Mouse (Mus musculus) liver, adult 2 months (tissue): ENCODE measurements at regions not wholly inside any gene's neighbourhood (a gene's known extent, or its start where the extent isn't known, plus 50 kb on each side); places are given as distances from the start of the nearest gene placed in this dataset.

Source experiments
- DNase-seq: peaks from one replicate; pipeline ENCODE4 v3.0.0-alpha.2; 2011; ENCODE audit warnings: low read depth, low spot score; ENCODE audit errors: extremely low read depth
- H3K27ac ChIP-seq: fragments of 200-500 bp; replicated peaks from 2 replicates; pipeline ENCODE4 v1.5.1; 2012; ENCODE audit warnings: low read depth, mild to moderate bottlenecking, control low read depth, inconsistent platforms, low read length; ENCODE audit not compliant: insufficient read depth
- H3K27me3 ChIP-seq: fragments of 200-500 bp; 2 replicates; pipeline ENCODE4 v1.6.1; 2012; ENCODE audit warnings: mild to moderate bottlenecking, moderate library complexity, low read length, inconsistent platforms; ENCODE audit not compliant: control insufficient read depth, insufficient read depth
- H3K36me3 ChIP-seq: fragments of 200-500 bp; 2 replicates; pipeline ENCODE4 v1.6.1; 2012; ENCODE audit warnings: low read length, inconsistent platforms; ENCODE audit not compliant: control insufficient read depth, insufficient read depth
- H3K4me1 ChIP-seq: fragments of 200-500 bp; 2 replicates; pipeline ENCODE4 v1.6.1; 2011; ENCODE audit warnings: low read length; ENCODE audit not compliant: control insufficient read depth, insufficient read depth
- H3K4me3 ChIP-seq: fragments of 200-500 bp; 2 replicates; pipeline ENCODE4 v1.5.1; 2011; ENCODE audit warnings: low read depth, mild to moderate bottlenecking, control low read depth, low read length, moderate library complexity; ENCODE audit not compliant: insufficient read depth
- H3K79me2 ChIP-seq: fragments of 200-500 bp; 2 replicates; pipeline ENCODE4 v1.6.1; 2012; ENCODE audit warnings: inconsistent platforms, mild to moderate bottlenecking, low read length, moderate library complexity; ENCODE audit not compliant: control insufficient read depth, insufficient read depth
- H3K9ac ChIP-seq: fragments of 200-500 bp; 2 replicates; pipeline ENCODE4 v1.6.1; 2012; ENCODE audit warnings: low read depth, mild to moderate bottlenecking, control low read depth, inconsistent platforms, low read length
- CTCF ChIP-seq: fragments of 200-500 bp; IDR thresholded peaks from 2 replicates; pipeline ENCODE4 v1.5.1; 2011; ENCODE audit warnings: low read depth, low read length, control low read depth
- POLR2A ChIP-seq: fragments of 200-500 bp; IDR thresholded peaks from 2 replicates; pipeline ENCODE4 v1.6.1; 2011; ENCODE audit warnings: low read length, control low read depth; ENCODE audit not compliant: insufficient read depth; ENCODE audit errors: extremely low read depth
- WGBS: fragments of 180-500 bp; shearing (Covaris S2); methylation state at CpG from one replicate; pipeline ENCODE4 v1.1.7; 2018; 5-methylcytosine and 5-hydroxymethylcytosine counted together

DNA sequence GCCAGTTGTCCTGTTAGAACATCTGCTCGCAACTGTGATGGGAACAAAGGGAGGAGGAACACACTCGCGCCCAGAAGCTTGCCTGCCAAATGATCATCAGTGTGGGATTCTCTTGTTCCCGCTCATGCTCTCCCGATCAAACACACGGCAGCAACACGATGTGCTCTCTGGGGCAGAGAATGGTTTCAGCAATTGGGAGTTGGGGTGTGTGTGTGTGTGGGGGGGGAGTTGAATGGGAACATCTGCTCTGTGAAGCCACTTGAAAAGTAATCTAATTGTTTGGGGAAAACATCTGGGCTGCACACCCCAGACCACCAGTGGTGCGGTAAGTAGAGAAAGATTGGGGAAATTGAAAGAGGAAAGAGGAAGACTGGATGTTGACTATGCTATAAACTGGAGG, 117.7 kb upstream of the Igf1 start:
- no peaks in the 10 kb centered on the region for H3K27me3 ChIP-seq
- no peak for DNase-seq
- H3K9ac ChIP-seq: no peak overlapping the region
- no peak overlapping the region for H3K4me3 ChIP-seq
- TF ChIP-seq POLR2A (no peak), CTCF (no peak)
- no peaks in the 10 kb centered on the region for H3K79me2 ChIP-seq
- H3K27ac ChIP-seq: no peak overlapping the region
- H3K36me3 ChIP-seq: no peaks in the 10 kb centered on the region
- no peaks in the 10 kb centered on the region for H3K4me1 ChIP-seq
- WGBS: 86% methylated on average over 8 of the region's 8 CpGs

- Histone ChIP-seq H3K9ac (no peak overlapping the region), H3K27ac (no peak overlapping the region), H3K36me3 (no peaks in the 10 kb centered on the region), H3K4me3 (no peak overlapping the region), H3K27me3 (no peaks in the 10 kb centered on the region), H3K4me1 (no peaks in the 10 kb centered on the region), H3K79me2 (no peaks in the 10 kb centered on the region)
- no peak for TF ChIP-seq POLR2A
- no peak for TF ChIP-seq CTCF
- WGBS: 95% methylated on average over 3 of the region's 3 CpGs
- DNase-seq: no peak
These were observed 115.3 kb upstream of the Igf1 start for GRCm38 (mm10) chr10:87742766-87743165.

GRCm38 (mm10) chr10:87747846-87748552, 110.1 kb upstream of the Igf1 start:
- Histone ChIP-seq H3K9ac (no peak overlapping the region), H3K36me3 (no peaks in the 10 kb centered on the region), H3K27me3 (no peaks in the 10 kb centered on the region), H3K4me1 (no peaks in the 10 kb centered on the region), H3K4me3 (no peak overlapping the region), H3K27ac (no peak overlapping the region), H3K79me2 (no peaks in the 10 kb centered on the region)
- DNase-seq: no peak
- 94% methylated on average over 2 of the region's 2 CpGs for WGBS
- TF ChIP-seq CTCF: no peak

DNA sequence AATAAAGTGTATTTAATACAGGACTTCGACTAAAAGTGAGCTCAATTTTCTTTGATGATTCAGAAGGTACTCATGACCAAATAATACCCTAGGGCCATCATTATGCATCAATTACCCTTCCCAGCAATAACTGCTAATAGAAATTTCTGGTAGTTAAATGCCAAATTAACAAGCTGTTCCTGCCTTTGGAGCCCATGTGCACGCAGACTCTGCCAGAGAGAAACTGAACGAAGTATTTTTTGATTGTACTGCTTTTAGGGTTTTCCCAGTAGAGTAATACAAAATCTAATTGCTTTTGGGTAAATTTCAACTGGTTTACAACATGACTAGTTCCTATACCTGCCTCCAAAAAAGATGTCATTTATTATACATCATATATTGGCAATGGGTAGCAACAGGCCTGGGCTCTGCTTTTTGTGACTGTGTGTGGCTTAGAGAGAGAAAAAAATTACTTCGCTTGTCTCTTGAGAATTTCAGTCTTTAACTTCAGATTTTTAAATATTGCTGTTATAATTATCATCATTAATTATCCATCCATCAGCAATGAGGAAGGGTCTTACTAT, 109.4 kb upstream of the Igf1 start:
- WGBS: 96% methylated on average over 4 of the region's 4 CpGs
- H3K4me3 ChIP-seq: no peak overlapping the region
- DNase-seq: no peak

DNA sequence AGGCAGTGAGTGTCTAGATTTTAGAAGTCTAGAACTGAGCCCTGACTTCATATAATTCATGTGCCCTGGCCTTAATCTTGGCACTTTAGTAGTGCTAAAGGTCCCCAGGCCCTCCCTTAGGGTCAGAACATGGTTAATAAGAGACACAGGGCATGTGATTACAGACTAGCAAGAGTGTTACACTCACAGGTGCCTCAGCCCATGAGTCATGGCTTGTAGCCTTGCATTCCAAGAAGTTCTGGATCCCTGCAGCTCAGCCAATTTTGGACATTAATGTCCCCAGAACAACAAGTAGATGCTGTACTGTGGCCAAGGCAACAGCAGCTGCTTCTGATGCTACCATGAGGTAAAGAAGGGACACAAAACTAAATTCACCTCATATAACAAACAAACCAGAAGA, 107.7 kb upstream of the Igf1 start:
- no peaks in the 10 kb centered on the region for H3K79me2 ChIP-seq
- no peak for TF ChIP-seq POLR2A
- TF ChIP-seq CTCF: no peak

More for the DNA sequence above, 109.4 kb upstream of the Igf1 start:
- Histone ChIP-seq H3K27ac (no peak overlapping the region), H3K36me3 (no peaks in the 10 kb centered on the region), H3K27me3 (no peaks in the 10 kb centered on the region), H3K79me2 (no peaks in the 10 kb centered on the region), H3K4me1 (no peaks in the 10 kb centered on the region), H3K9ac (no peak overlapping the region)
- TF ChIP-seq POLR2A: no peak
- no peak for TF ChIP-seq CTCF

DNA sequence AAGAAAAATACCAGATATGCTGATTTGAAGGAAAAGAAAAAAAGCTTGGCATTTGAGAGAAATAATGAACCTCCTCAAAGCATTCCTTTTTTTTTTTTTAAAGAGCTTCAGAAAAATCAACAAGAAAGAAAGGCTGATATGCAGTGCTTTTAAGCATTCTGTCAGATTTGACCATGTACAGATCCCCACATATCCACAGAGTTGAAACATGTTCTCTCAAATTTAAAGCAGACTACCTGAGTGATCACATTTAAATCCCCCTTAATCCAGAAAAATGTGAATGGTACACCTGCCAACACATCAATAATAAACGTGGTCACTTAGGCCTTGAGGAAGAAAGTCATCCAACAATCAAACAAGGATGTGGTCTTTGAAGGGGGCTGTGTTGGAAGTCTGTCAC, 107.1 kb upstream of the Igf1 start:
- no peaks in the 10 kb centered on the region for H3K4me1 ChIP-seq
- no peaks in the 10 kb centered on the region for H3K27me3 ChIP-seq
- H3K36me3 ChIP-seq: no peaks in the 10 kb centered on the region
- no peak overlapping the region for H3K27ac ChIP-seq
- no peak for DNase-seq
- H3K9ac ChIP-seq: no peak overlapping the region
- 37% methylated on average over 1 of the region's 1 CpGs for WGBS
- no peak for TF ChIP-seq POLR2A
- TF ChIP-seq CTCF: no peak
- no peaks in the 10 kb centered on the region for H3K79me2 ChIP-seq
- H3K4me3 ChIP-seq: no peak overlapping the region

More for the DNA sequence above, 107.7 kb upstream of the Igf1 start:
- Histone ChIP-seq H3K4me1 (no peaks in the 10 kb centered on the region), H3K4me3 (no peak overlapping the region), H3K36me3 (no peaks in the 10 kb centered on the region), H3K9ac (no peak overlapping the region), H3K27ac (no peak overlapping the region), H3K27me3 (no peaks in the 10 kb centered on the region)
- DNase-seq: no peak
